Mouse (Mus musculus): ENCODE results near the gene Pigo. TPM values are rescaled to one million over a fixed set of nuclear protein-coding genes. Genes with fewer than 3 reads are reported as not detected.
"Not testable (repeated sequence)": the region's sequence is repeated elsewhere in the genome, so short reads cannot be mapped to it uniquely, and the experiment has no call there.

The Pigo gene
- polyA plus RNA-seq, 1 experiment from 2014 or later: 27.5 TPM

GRCm38 (mm10) chr4:43012091-43012490 is 13.5 kb downstream of the Pigo start:
- ATAC-seq (ENCODE audit: low FRiP score): no peak
- H3K4me2 ChIP-seq: no peak overlapping the region
- H3K27ac ChIP-seq: no peak overlapping the region
- 96% methylated on average over 1 of the region's 1 CpGs for WGBS
- peaks cover 17% of the 10 kb centered on the region for H3K4me1 ChIP-seq (replicated peaks)
- no peaks in the 10 kb centered on the region for H3K9me3 ChIP-seq
- no peaks in the 10 kb centered on the region for H3K27me3 ChIP-seq
- peaks cover 6% of the 10 kb centered on the region for H3K36me3 ChIP-seq
- no peak overlapping the region for H3K9ac ChIP-seq
- H3K4me3 ChIP-seq: no peak overlapping the region

GRCm38 (mm10) chr4:43010161-43011038 is 15.2 kb downstream of the Pigo start, which contains the start of gene Fancg:
Gene Fancg (minus strand): TSS chr4:43010506.
- H3K27ac ChIP-seq: peak within 1 kb of the TSS; percentile 36; the same call in 1 of the 2 replicates

GRCm38 (mm10) chr4:43005765-43006164 is 19.9 kb downstream of the Pigo start:
- no peak for ATAC-seq (ENCODE audit: low FRiP score)
- H3K4me3 ChIP-seq: no peak overlapping the region
- no peak overlapping the region for H3K9ac ChIP-seq
- WGBS: 62% methylated on average over 2 of the region's 2 CpGs
- H3K27ac ChIP-seq: no peak overlapping the region
- peaks cover 6% of the 10 kb centered on the region; the same call in 1 of the 2 replicates for H3K36me3 ChIP-seq
- H3K9me3 ChIP-seq: no peaks in the 10 kb centered on the region
- no peaks in the 10 kb centered on the region for H3K27me3 ChIP-seq
- no peak overlapping the region for H3K4me2 ChIP-seq
- H3K4me1 ChIP-seq (replicated peaks): peaks cover 20% of the 10 kb centered on the region

More at GRCm38 (mm10) chr4:43010161-43011038, 15.2 kb downstream of the Pigo start, which contains the start of gene Fancg:
- under 1% methylated on average over 37 of the region's 37 CpGs for WGBS
- ATAC-seq (ENCODE audit: low FRiP score): peak; percentile 94
- Histone ChIP-seq H3K4me3 (peak within 1 kb of the TSS; percentile 73), H3K4me2 (peak within 1 kb of the TSS; percentile 88), H3K27me3 (no peaks in the 10 kb centered on the region), H3K9me3 (no peaks in the 10 kb centered on the region), H3K9ac (peak within 1 kb of the TSS; percentile 80), H3K36me3 (peaks cover 6% of the 10 kb centered on the region; the same call in 1 of the 2 replicates), H3K4me1 (replicated peaks) (peaks cover 17% of the 10 kb centered on the region)

- no peaks in the 10 kb centered on the region for H3K9me3 ChIP-seq
- no peaks in the 10 kb centered on the region for H3K27me3 ChIP-seq
- peaks cover 6% of the 10 kb centered on the region; the same call in 1 of the 2 replicates for H3K36me3 ChIP-seq
- H3K27ac ChIP-seq: no peak overlapping the region
- H3K9ac ChIP-seq: no peak overlapping the region
- peaks cover 18% of the 10 kb centered on the region for H3K4me1 ChIP-seq (replicated peaks)
- no peak for ATAC-seq (ENCODE audit: low FRiP score)
- 97% methylated on average over 3 of the region's 3 CpGs for WGBS
- no peak overlapping the region for H3K4me2 ChIP-seq
- H3K4me3 ChIP-seq: no peak overlapping the region
Measured at GRCm38 (mm10) chr4:43004951-43005350, 20.7 kb downstream of the Pigo start.

- peaks cover 16% of the 10 kb centered on the region for H3K4me1 ChIP-seq (replicated peaks)
- H3K4me2 ChIP-seq: no peak overlapping the region
- H3K36me3 ChIP-seq: peaks cover 6% of the 10 kb centered on the region; the same call in 1 of the 2 replicates
- no peaks in the 10 kb centered on the region for H3K9me3 ChIP-seq
- H3K27ac ChIP-seq: no peak overlapping the region
- H3K27me3 ChIP-seq: no peaks in the 10 kb centered on the region
- no peak for ATAC-seq (ENCODE audit: low FRiP score)
- 81% methylated on average over 12 of the region's 12 CpGs for WGBS
- H3K4me3 ChIP-seq: no peak overlapping the region
- no peak overlapping the region for H3K9ac ChIP-seq
Measured at GRCm38 (mm10) chr4:43002756-43003439, 22.7 kb downstream of the Pigo start.

- no peaks in the 10 kb centered on the region for H3K27me3 ChIP-seq
- 0 out of 2 replicates have a peak, but pooled peaks cover 5% of the 10 kb centered on the region for H3K36me3 ChIP-seq
- ATAC-seq (ENCODE audit: low FRiP score): no peak
- no peaks in the 10 kb centered on the region for H3K9me3 ChIP-seq
- peaks cover 27% of the 10 kb centered on the region for H3K4me1 ChIP-seq (replicated peaks)
- peak overlapping the region; percentile 99 for H3K27ac ChIP-seq
- no peak overlapping the region for H3K4me2 ChIP-seq
- no peak overlapping the region for H3K9ac ChIP-seq
- 95% methylated on average over 2 of the region's 2 CpGs for WGBS
- no peak overlapping the region for H3K4me3 ChIP-seq
Measured at GRCm38 (mm10) chr4:43001272-43001671, 24.3 kb downstream of the Pigo start.

GRCm38 (mm10) chr4:43000141-43000986 is 25.3 kb downstream of the Pigo start, which contains the start of gene Vcp:
Gene Vcp (minus strand): TSS chr4:43000507.
- peak within 1 kb of the TSS; percentile 99 for H3K27ac ChIP-seq
- H3K4me1 ChIP-seq (replicated peaks): peaks cover 27% of the 10 kb centered on the region
- peak within 1 kb of the TSS; percentile 85 for H3K4me2 ChIP-seq
- H3K4me3 ChIP-seq: peak within 1 kb of the TSS; percentile 87
- peak; percentile 99 for ATAC-seq (ENCODE audit: low FRiP score)
- under 1% methylated on average over 50 of the region's 56 CpGs for WGBS
- peak within 1 kb of the TSS; percentile 94 for H3K9ac ChIP-seq
- not testable (repeated sequence) for H3K27me3 ChIP-seq, H3K9me3 ChIP-seq
- H3K36me3 ChIP-seq: peaks cover 12% of the 10 kb centered on the region

GRCm38 (mm10) chr4:42999451-43000140 is 26.0 kb downstream of the Pigo start:
- H3K9ac ChIP-seq: peak overlapping the region; percentile 94
- peak overlapping the region; percentile 87 for H3K4me3 ChIP-seq
- ATAC-seq (ENCODE audit: low FRiP score): peak; percentile 83
- H3K27me3 ChIP-seq: no peaks in the 10 kb centered on the region
- no peaks in the 10 kb centered on the region for H3K9me3 ChIP-seq
- peak overlapping the region; percentile 99 for H3K27ac ChIP-seq
- under 1% methylated on average over 47 of the region's 51 CpGs for WGBS
- peak overlapping the region; percentile 85 for H3K4me2 ChIP-seq
- H3K4me1 ChIP-seq (replicated peaks): peaks cover 27% of the 10 kb centered on the region
- H3K36me3 ChIP-seq: peaks cover 19% of the 10 kb centered on the region

GRCm38 (mm10) chr4:42998022-42998421 is 27.6 kb downstream of the Pigo start:
- 72% methylated on average over 2 of the region's 2 CpGs for WGBS
- H3K4me3 ChIP-seq: peak overlapping the region; percentile 87
- H3K4me1 ChIP-seq (replicated peaks): peaks cover 27% of the 10 kb centered on the region
- H3K9ac ChIP-seq: peak overlapping the region; percentile 94
- no peak overlapping the region for H3K27ac ChIP-seq
- H3K4me2 ChIP-seq: peak overlapping the region; percentile 85
- no peak for ATAC-seq (ENCODE audit: low FRiP score)
- no peaks in the 10 kb centered on the region for H3K9me3 ChIP-seq
- H3K27me3 ChIP-seq: no peaks in the 10 kb centered on the region
- H3K36me3 ChIP-seq: peaks cover 35% of the 10 kb centered on the region

GRCm38 (mm10) chr4:42988296-42988695 is 37.3 kb downstream of the Pigo start:
- Histone ChIP-seq H3K4me3 (no peak overlapping the region), H3K27me3 (no peaks in the 10 kb centered on the region), H3K9ac (no peak overlapping the region), H3K4me1 (replicated peaks) (no peaks in the 10 kb centered on the region), H3K9me3 (no peaks in the 10 kb centered on the region), H3K36me3 (peaks cover 97% of the 10 kb centered on the region), H3K27ac (no peak overlapping the region), H3K4me2 (no peak overlapping the region)
- no peak for ATAC-seq (ENCODE audit: low FRiP score)
- WGBS: 87% methylated on average over 1 of the region's 1 CpGs

GRCm38 (mm10) chr4:42980467-42980866 is 45.2 kb downstream of the Pigo start:
- ATAC-seq (ENCODE audit: low FRiP score); H3K27me3 ChIP-seq; H3K27ac ChIP-seq; H3K9me3 ChIP-seq; H3K9ac ChIP-seq; H3K4me3 ChIP-seq; H3K4me2 ChIP-seq; H3K4me1 ChIP-seq (replicated peaks): not testable (repeated sequence)
- WGBS: 96% methylated on average over 8 of the region's 8 CpGs
- H3K36me3 ChIP-seq: peaks cover 76% of the 10 kb centered on the region
